Mouse (Mus musculus): ENCODE measurements around the gene Hk1. TPM values are rescaled to one million over a fixed set of nuclear protein-coding genes. Genes with fewer than 3 reads are reported as not detected.
A peak's percentile ranks its signal among the peaks of the same experiment; 100 is the strongest.

The Hk1 gene
- polyA plus RNA-seq, 1 experiment from 2014 or later, result 46.0 TPM

GRCm38 (mm10) chr10:62244067-62244466 lies 135.6 kb downstream of the Hk1 start:
- no peak for ATAC-seq (ENCODE audit: low read depth)

DNA sequence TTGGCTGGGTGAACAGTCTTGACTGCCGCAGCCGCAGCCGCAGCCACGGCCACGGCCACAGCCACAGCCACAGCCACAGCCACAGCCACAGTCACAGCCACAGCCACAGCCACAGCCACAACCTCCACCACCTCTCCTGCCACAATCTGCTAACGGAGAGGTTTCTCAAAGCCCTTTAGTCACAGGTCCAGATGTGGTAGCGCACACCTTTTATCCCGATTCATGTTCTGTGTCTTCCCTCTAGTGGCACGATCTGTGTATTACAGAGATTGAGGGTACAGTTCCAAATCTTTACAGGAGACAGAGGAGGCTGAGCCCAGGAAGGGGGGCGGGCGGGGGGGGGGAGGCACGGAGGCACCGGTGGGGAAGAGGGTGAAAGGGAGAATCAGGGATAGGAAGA lies 136.8 kb downstream of the Hk1 start:
- no peaks in the 10 kb centered on the region for H3K36me3 ChIP-seq (ENCODE audit: control insufficient read depth, insufficient read depth, low read length)
- no peak overlapping the region; the same call in 1 of the 2 replicates for H3K9ac ChIP-seq (ENCODE audit: low read length)
- peak overlapping the region; percentile 27 for H3K4me2 ChIP-seq (ENCODE audit: low read depth, low read length)
- WGBS, result 39% methylated on average over 10 of the region's 13 CpGs
- H3K27me3 ChIP-seq (ENCODE audit: control insufficient read depth, insufficient read depth, low read depth, low read length), result no peaks in the 10 kb centered on the region
- peak overlapping the region; percentile 72 for H3K27ac ChIP-seq (ENCODE audit: low read length)
- ATAC-seq (ENCODE audit: low read depth), result peak; percentile 60
- peaks cover 10% of the 10 kb centered on the region for H3K4me1 ChIP-seq (replicated peaks; ENCODE audit: control insufficient read depth, insufficient read depth, low read length)
- H3K9me3 ChIP-seq (ENCODE audit: control insufficient read depth, low read length), result no peaks in the 10 kb centered on the region; the same call in 1 of the 2 replicates
- no peak overlapping the region for H3K4me3 ChIP-seq (ENCODE audit: low read length)

More at GRCm38 (mm10) chr10:62244067-62244466, 135.6 kb downstream of the Hk1 start:
- Histone ChIP-seq H3K4me3 (ENCODE audit: low read length) (no peak overlapping the region), H3K4me1 (replicated peaks; ENCODE audit: control insufficient read depth, insufficient read depth, low read length) (peaks cover 14% of the 10 kb centered on the region), H3K27me3 (ENCODE audit: control insufficient read depth, insufficient read depth, low read depth, low read length) (no peaks in the 10 kb centered on the region), H3K9me3 (ENCODE audit: control insufficient read depth, low read length) (no peaks in the 10 kb centered on the region; the same call in 1 of the 2 replicates), H3K36me3 (ENCODE audit: control insufficient read depth, insufficient read depth, low read length) (no peaks in the 10 kb centered on the region), H3K27ac (ENCODE audit: low read length) (no peak overlapping the region), H3K4me2 (ENCODE audit: low read depth, low read length) (no peak overlapping the region), H3K9ac (ENCODE audit: low read length) (no peak overlapping the region)
- 84% methylated on average over 9 of the region's 9 CpGs for WGBS

DNA sequence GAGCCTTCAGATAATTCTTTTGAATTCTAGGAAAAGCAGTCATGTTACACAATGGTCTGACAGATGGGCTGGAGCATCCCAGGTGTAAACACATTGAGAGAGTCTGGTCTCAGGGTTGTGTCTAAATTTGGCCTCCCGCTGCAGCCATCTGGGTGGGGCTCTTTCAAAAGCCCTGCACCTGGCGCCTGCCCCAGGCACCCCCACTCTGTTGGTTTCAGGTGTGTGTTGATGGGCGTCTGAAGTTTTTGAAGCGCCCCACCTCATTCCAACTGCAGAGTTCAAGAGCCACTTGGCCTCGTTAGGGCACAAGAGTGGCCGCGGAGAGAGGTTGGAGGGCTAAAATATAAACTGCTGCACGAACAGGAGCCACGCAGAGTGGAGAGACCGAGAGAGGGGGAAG lies 137.3 kb downstream of the Hk1 start:
- ATAC-seq (ENCODE audit: low read depth), result peak; percentile 86
- Histone ChIP-seq H3K36me3 (ENCODE audit: control insufficient read depth, insufficient read depth, low read length) (no peaks in the 10 kb centered on the region), H3K9me3 (ENCODE audit: control insufficient read depth, low read length) (no peaks in the 10 kb centered on the region; the same call in 1 of the 2 replicates), H3K27me3 (ENCODE audit: control insufficient read depth, insufficient read depth, low read depth, low read length) (no peaks in the 10 kb centered on the region), H3K4me3 (ENCODE audit: low read length) (no peak overlapping the region), H3K4me2 (ENCODE audit: low read depth, low read length) (peak overlapping the region; percentile 27), H3K9ac (ENCODE audit: low read length) (no peak overlapping the region; the same call in 1 of the 2 replicates), H3K4me1 (replicated peaks; ENCODE audit: control insufficient read depth, insufficient read depth, low read length) (peaks cover 4% of the 10 kb centered on the region), H3K27ac (ENCODE audit: low read length) (peak overlapping the region; percentile 72)
- 33% methylated on average over 10 of the region's 10 CpGs for WGBS

DNA sequence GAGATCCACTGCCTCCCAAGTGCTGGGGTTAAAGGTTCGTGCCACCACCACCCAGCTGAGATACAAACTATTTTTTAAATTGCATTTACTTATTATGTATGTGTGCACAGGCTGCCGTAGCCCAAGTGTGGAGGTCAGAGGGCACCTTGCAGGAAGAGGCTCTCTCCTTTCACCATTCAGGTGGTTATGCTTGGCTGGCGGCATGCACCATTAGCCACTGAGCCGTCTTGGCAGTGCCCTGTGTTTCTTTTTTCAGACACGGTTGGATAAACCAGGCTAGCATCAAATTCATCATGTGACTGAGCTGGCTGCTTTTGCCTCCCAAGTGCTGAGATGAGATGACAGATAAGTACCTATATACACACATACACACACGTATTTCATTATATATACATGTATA lies 140.4 kb downstream of the Hk1 start:
- Histone ChIP-seq H3K27ac (ENCODE audit: low read length) (no peak overlapping the region), H3K4me3 (ENCODE audit: low read length) (no peak overlapping the region), H3K9ac (ENCODE audit: low read length) (no peak overlapping the region)

GRCm38 (mm10) chr10:62238688-62239087 lies 141.0 kb downstream of the Hk1 start:
- H3K4me2 ChIP-seq (ENCODE audit: low read depth, low read length), result no peak overlapping the region
- H3K9me3 ChIP-seq (ENCODE audit: control insufficient read depth, low read length), result no peaks in the 10 kb centered on the region
- no peak for ATAC-seq (ENCODE audit: low read depth)
- no peak overlapping the region for H3K9ac ChIP-seq (ENCODE audit: low read length)
- no peaks in the 10 kb centered on the region for H3K27me3 ChIP-seq (ENCODE audit: control insufficient read depth, insufficient read depth, low read depth, low read length)
- no peaks in the 10 kb centered on the region for H3K36me3 ChIP-seq (ENCODE audit: control insufficient read depth, insufficient read depth, low read length)
- H3K27ac ChIP-seq (ENCODE audit: low read length), result no peak overlapping the region
- H3K4me3 ChIP-seq (ENCODE audit: low read length), result no peak overlapping the region
- 95% methylated on average over 3 of the region's 3 CpGs for WGBS
- no peaks in the 10 kb centered on the region for H3K4me1 ChIP-seq (replicated peaks; ENCODE audit: control insufficient read depth, insufficient read depth, low read length)

More for the DNA sequence above, 140.4 kb downstream of the Hk1 start:
- Histone ChIP-seq H3K4me2 (ENCODE audit: low read depth, low read length) (no peak overlapping the region), H3K36me3 (ENCODE audit: control insufficient read depth, insufficient read depth, low read length) (no peaks in the 10 kb centered on the region), H3K9me3 (ENCODE audit: control insufficient read depth, low read length) (no peaks in the 10 kb centered on the region; the same call in 1 of the 2 replicates), H3K27me3 (ENCODE audit: control insufficient read depth, insufficient read depth, low read depth, low read length) (no peaks in the 10 kb centered on the region), H3K4me1 (replicated peaks; ENCODE audit: control insufficient read depth, insufficient read depth, low read length) (no peaks in the 10 kb centered on the region)
- 39% methylated on average over 6 of the region's 6 CpGs for WGBS
- ATAC-seq (ENCODE audit: low read depth), result no peak

DNA sequence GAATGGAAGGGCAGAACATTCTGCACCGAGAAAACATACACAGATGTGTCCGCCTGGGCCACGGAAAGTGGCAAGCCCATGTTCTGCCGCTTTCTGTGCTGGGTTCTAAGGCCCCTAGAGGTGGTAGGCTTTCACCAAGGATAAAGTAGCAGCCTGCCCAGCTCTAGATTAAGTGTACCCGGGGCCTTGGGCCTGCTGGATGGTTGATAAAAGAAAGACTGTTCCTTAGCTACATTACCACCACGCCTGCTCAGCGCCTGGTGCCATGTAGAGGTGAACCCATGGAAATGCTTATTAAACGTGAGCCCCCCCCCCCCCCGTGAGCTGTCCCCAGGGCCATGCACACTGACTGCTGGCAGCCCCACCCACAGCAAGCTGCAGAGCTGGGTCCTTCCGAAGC lies 142.5 kb downstream of the Hk1 start:
- Histone ChIP-seq H3K9ac (ENCODE audit: low read length) (no peak overlapping the region), H3K4me3 (ENCODE audit: low read length) (no peak overlapping the region), H3K27ac (ENCODE audit: low read length) (no peak overlapping the region), H3K4me2 (ENCODE audit: low read depth, low read length) (no peak overlapping the region), H3K36me3 (ENCODE audit: control insufficient read depth, insufficient read depth, low read length) (no peaks in the 10 kb centered on the region), H3K9me3 (ENCODE audit: control insufficient read depth, low read length) (no peaks in the 10 kb centered on the region), H3K27me3 (ENCODE audit: control insufficient read depth, insufficient read depth, low read depth, low read length) (no peaks in the 10 kb centered on the region), H3K4me1 (replicated peaks; ENCODE audit: control insufficient read depth, insufficient read depth, low read length) (peaks cover 3% of the 10 kb centered on the region; the same call in 1 of the 2 replicates)
- WGBS, result 77% methylated on average over 10 of the region's 10 CpGs
- ATAC-seq (ENCODE audit: low read depth), result no peak

- Histone ChIP-seq H3K4me3 (ENCODE audit: low read length) (no peak overlapping the region), H3K27me3 (ENCODE audit: control insufficient read depth, insufficient read depth, low read depth, low read length) (no peaks in the 10 kb centered on the region), H3K4me1 (replicated peaks; ENCODE audit: control insufficient read depth, insufficient read depth, low read length) (peaks cover 12% of the 10 kb centered on the region; the same call in 1 of the 2 replicates), H3K4me2 (ENCODE audit: low read depth, low read length) (no peak overlapping the region), H3K27ac (ENCODE audit: low read length) (no peak overlapping the region), H3K36me3 (ENCODE audit: control insufficient read depth, insufficient read depth, low read length) (no peaks in the 10 kb centered on the region), H3K9ac (ENCODE audit: low read length) (no peak overlapping the region), H3K9me3 (ENCODE audit: control insufficient read depth, low read length) (no peaks in the 10 kb centered on the region)
- 84% methylated on average over 6 of the region's 6 CpGs for WGBS
- ATAC-seq (ENCODE audit: low read depth), result no peak
These were observed 143.5 kb downstream of the Hk1 start for GRCm38 (mm10) chr10:62236165-62236564.

GRCm38 (mm10) chr10:62231811-62232210 lies 147.9 kb downstream of the Hk1 start:
- 74% methylated on average over 3 of the region's 3 CpGs for WGBS
- ATAC-seq (ENCODE audit: low read depth), result no peak
- H3K27me3 ChIP-seq (ENCODE audit: control insufficient read depth, insufficient read depth, low read depth, low read length), result no peaks in the 10 kb centered on the region
- no peak overlapping the region for H3K9ac ChIP-seq (ENCODE audit: low read length)
- H3K36me3 ChIP-seq (ENCODE audit: control insufficient read depth, insufficient read depth, low read length), result no peaks in the 10 kb centered on the region
- H3K4me1 ChIP-seq (replicated peaks; ENCODE audit: control insufficient read depth, insufficient read depth, low read length), result peaks cover 16% of the 10 kb centered on the region
- no peak overlapping the region for H3K4me2 ChIP-seq (ENCODE audit: low read depth, low read length)
- peak overlapping the region; percentile 51; the same call in 1 of the 2 replicates for H3K27ac ChIP-seq (ENCODE audit: low read length)
- no peak overlapping the region for H3K4me3 ChIP-seq (ENCODE audit: low read length)
- no peaks in the 10 kb centered on the region for H3K9me3 ChIP-seq (ENCODE audit: control insufficient read depth, low read length)

- Histone ChIP-seq H3K9ac (ENCODE audit: low read length) (0 out of 2 replicates have a peak overlapping the region, but pooled peaks have one; percentile 42), H3K9me3 (ENCODE audit: control insufficient read depth, low read length) (no peaks in the 10 kb centered on the region), H3K4me1 (replicated peaks; ENCODE audit: control insufficient read depth, insufficient read depth, low read length) (peaks cover 16% of the 10 kb centered on the region), H3K36me3 (ENCODE audit: control insufficient read depth, insufficient read depth, low read length) (no peaks in the 10 kb centered on the region), H3K4me3 (ENCODE audit: low read length) (peak overlapping the region; percentile 71), H3K27ac (ENCODE audit: low read length) (no peak overlapping the region), H3K27me3 (ENCODE audit: control insufficient read depth, insufficient read depth, low read depth, low read length) (no peaks in the 10 kb centered on the region), H3K4me2 (ENCODE audit: low read depth, low read length) (peak overlapping the region; percentile 79)
- WGBS, result under 1% methylated on average over 13 of the region's 13 CpGs
- no peak for ATAC-seq (ENCODE audit: low read depth)
These were observed 148.3 kb downstream of the Hk1 start for GRCm38 (mm10) chr10:62231395-62231732.
